ENCODE assay signal across 7 mouse cellular contexts in the genomic region with DNA sequence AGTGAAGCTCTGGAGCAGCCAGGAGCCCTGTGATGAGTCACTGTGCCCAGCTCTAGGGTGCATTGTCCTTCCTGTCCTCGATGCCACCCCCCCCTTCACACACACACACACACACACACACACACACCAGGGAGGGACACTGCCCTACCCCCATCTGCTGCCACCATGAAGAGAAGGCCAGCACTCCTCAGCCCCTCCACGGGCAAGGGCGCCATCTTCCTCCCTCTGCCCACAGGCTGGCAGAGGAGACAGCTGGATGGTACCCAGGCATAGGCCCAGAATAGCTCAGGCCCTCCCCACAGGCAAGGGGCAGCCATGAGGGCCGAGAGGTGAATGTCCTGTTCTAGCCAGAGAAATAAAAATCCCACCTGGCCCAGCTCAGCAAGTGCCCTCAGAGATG. TPM values are rescaled to one million over a fixed set of nuclear protein-coding genes. Genes with fewer than 3 reads are reported as not detected.
A peak's percentile ranks its signal among the peaks of the same experiment; 100 is the strongest.
DNase-seq lines count a peak whose midpoint lies in the region; ATAC-seq lines count a peak whose summit lies in the region.

No protein-coding gene starts in this region.

- no peak overlapping the region for H3K27ac ChIP-seq in lung, embryonic 15.5 days
- H3K27ac ChIP-seq in forebrain, embryonic 13.5 days, result no peak overlapping the region
- 0 out of 2 replicates have a peak overlapping the region, but pooled peaks have one; percentile 85 for H3K27ac ChIP-seq in hindbrain, embryonic 12.5 days

- no peaks in the 10 kb centered on the region for H3K4me1 ChIP-seq in lung, embryonic 15.5 days
- peaks cover 41% of the 10 kb centered on the region for H3K4me1 ChIP-seq in forebrain, embryonic 13.5 days
- H3K4me1 ChIP-seq in hindbrain, embryonic 12.5 days, result peaks cover 28% of the 10 kb centered on the region

- peaks cover 50% of the 10 kb centered on the region for H3K27me3 ChIP-seq in lung, embryonic 15.5 days
- peaks cover 29% of the 10 kb centered on the region for H3K27me3 ChIP-seq in forebrain, embryonic 13.5 days
- peaks cover 55% of the 10 kb centered on the region for H3K27me3 ChIP-seq in hindbrain, embryonic 12.5 days

- H3K4me3 ChIP-seq in lung, embryonic 15.5 days, result no peak overlapping the region
- H3K4me3 ChIP-seq in forebrain, embryonic 13.5 days, result peak overlapping the region; percentile 51
- H3K4me3 ChIP-seq in hindbrain, embryonic 12.5 days, result peak overlapping the region; percentile 42

- ATAC-seq in lung, embryonic 15.5 days (ENCODE audit: borderline replicate concordance, extremely low read depth, low FRiP score, low TSS enrichment), result 0 out of 2 replicates have a peak, but pooled peaks have one; percentile 44
- ATAC-seq in forebrain, embryonic 13.5 days, result no peak
- ATAC-seq in hindbrain, embryonic 12.5 days (ENCODE audit: low FRiP score), result peak; percentile 1; the same call in 1 of the 2 replicates

- no peaks in the 10 kb centered on the region for H3K9me3 ChIP-seq in lung, embryonic 15.5 days
- H3K9me3 ChIP-seq in forebrain, embryonic 13.5 days (replicated peaks), result no peaks in the 10 kb centered on the region
- no peaks in the 10 kb centered on the region for H3K9me3 ChIP-seq in hindbrain, embryonic 12.5 days (replicated peaks)

- no peak for DNase-seq in lung, postnatal 36 days
- peak; percentile 89 for DNase-seq in skeletal muscle tissue, adult 2 months (ENCODE audit: low read depth, low spot score)
- DNase-seq in spleen, adult 18-20 months, result no peak
- no peak for DNase-seq in kidney, adult 8-10 months

- WGBS in lung, embryonic 15.5 days, result 57% methylated on average over 4 of the region's 4 CpGs
- 65% methylated on average over 4 of the region's 4 CpGs for WGBS in forebrain, embryonic 13.5 days
- WGBS in hindbrain, embryonic 12.5 days, result 63% methylated on average over 4 of the region's 4 CpGs

- no peak overlapping the region for H3K9ac ChIP-seq in lung, embryonic 15.5 days
- peak overlapping the region; percentile 73 for H3K9ac ChIP-seq in forebrain, embryonic 13.5 days
- peak overlapping the region; percentile 64 for H3K9ac ChIP-seq in hindbrain, embryonic 12.5 days

- H3K36me3 ChIP-seq in lung, embryonic 15.5 days, result no peaks in the 10 kb centered on the region
- no peaks in the 10 kb centered on the region for H3K36me3 ChIP-seq in forebrain, embryonic 13.5 days (ENCODE audit: poor library complexity, severe bottlenecking)
- H3K36me3 ChIP-seq in hindbrain, embryonic 12.5 days, result no peaks in the 10 kb centered on the region

- H3K4me2 ChIP-seq in lung, embryonic 15.5 days, result no peak overlapping the region
- H3K4me2 ChIP-seq in forebrain, embryonic 13.5 days, result peak overlapping the region; percentile 69
- H3K4me2 ChIP-seq in hindbrain, embryonic 12.5 days (replicated peaks), result peak overlapping the region; percentile 66

RNA-seq across cellular contexts. Expression of gene Eef1a2, which starts 1.0 kb away (rescaled TPM):
- polyA plus RNA-seq in lung, embryonic 15.5 days (2015; fragmentation: Nextera tagmentation; extraction: Ambion mirVana), result 0.31 and 0.54 TPM in 2 replicates
- 1.7 and 1.9 TPM in 2 replicates for polyA plus RNA-seq in forebrain, embryonic 13.5 days (2015; fragmentation: Nextera tagmentation; extraction: Ambion mirVana)
- polyA plus RNA-seq in hindbrain, embryonic 12.5 days (2016; fragmentation: Nextera tagmentation; extraction: Ambion mirVana), result 2.3 and 2.5 TPM in 2 replicates

RNA-seq across cellular contexts. Expression of gene Kcnq2, which starts 20.7 kb away (rescaled TPM):
- polyA plus RNA-seq in lung, embryonic 15.5 days (2015; fragmentation: Nextera tagmentation; extraction: Ambion mirVana), result 0.14 and 0.29 TPM in 2 replicates
- 28.1 and 31.8 TPM in 2 replicates for polyA plus RNA-seq in forebrain, embryonic 13.5 days (2015; fragmentation: Nextera tagmentation; extraction: Ambion mirVana)
- polyA plus RNA-seq in hindbrain, embryonic 12.5 days (2016; fragmentation: Nextera tagmentation; extraction: Ambion mirVana), result 41.7 and 43.1 TPM in 2 replicates

RNA-seq across cellular contexts. Expression of gene Ppdpf, which starts 31.2 kb away (rescaled TPM):
- polyA plus RNA-seq in lung, embryonic 15.5 days (2015; fragmentation: Nextera tagmentation; extraction: Ambion mirVana), result 317 and 334 TPM in 2 replicates
- polyA plus RNA-seq in forebrain, embryonic 13.5 days (2015; fragmentation: Nextera tagmentation; extraction: Ambion mirVana), result 540 and 547 TPM in 2 replicates
- polyA plus RNA-seq in hindbrain, embryonic 12.5 days (2016; fragmentation: Nextera tagmentation; extraction: Ambion mirVana), result 388 and 419 TPM in 2 replicates

RNA-seq across cellular contexts. Expression of gene Ptk6, which starts 46.8 kb away (rescaled TPM):
- 0.05 TPM in 2 replicates for polyA plus RNA-seq in lung, embryonic 15.5 days (2015; fragmentation: Nextera tagmentation; extraction: Ambion mirVana)
- not detected in 2 replicates for polyA plus RNA-seq in forebrain, embryonic 13.5 days (2015; fragmentation: Nextera tagmentation; extraction: Ambion mirVana)
- not detected in 2 replicates for polyA plus RNA-seq in hindbrain, embryonic 12.5 days (2016; fragmentation: Nextera tagmentation; extraction: Ambion mirVana)

RNA-seq across cellular contexts. Expression of gene Srms, which starts 57.2 kb away (rescaled TPM):
- 0.29 and 0.31 TPM in 2 replicates for polyA plus RNA-seq in lung, embryonic 15.5 days (2015; fragmentation: Nextera tagmentation; extraction: Ambion mirVana)
- polyA plus RNA-seq in forebrain, embryonic 13.5 days (2015; fragmentation: Nextera tagmentation; extraction: Ambion mirVana), result 0.06 and 0.11 TPM in 2 replicates
- polyA plus RNA-seq in hindbrain, embryonic 12.5 days (2016; fragmentation: Nextera tagmentation; extraction: Ambion mirVana), result 0.08 TPM in 1 of 2 replicates, not detected in the other

Comparison
In these comparisons a context has a peak if more than half of its experiments do, and no peak if none do; other contexts are left out.
1. RNA of gene Kcnq2, which starts 20.7 kb away (polyA plus RNA-seq): 41.7 to 43.1 TPM in hindbrain, embryonic 12.5 days and 28.1 to 31.8 TPM in forebrain, embryonic 13.5 days; 0.14 to 0.29 TPM in lung, embryonic 15.5 days; every median in the first group is over 10 times any median in the second.